Mouse (Mus musculus) adrenal gland, postnatal 10 days (tissue): ENCODE measurements around the gene Aldh3a2. TPM values are rescaled to one million over a fixed set of nuclear protein-coding genes. Genes with fewer than 3 reads are reported as not detected.
"Not testable (repeated sequence)": the region's sequence is repeated elsewhere in the genome, so short reads cannot be mapped to it uniquely, and the experiment has no call there.

Experiments
- DNase-seq: peaks from one replicate; pipeline ENCODE4 v3.0.0; 2021; ENCODE audit warnings: mixed read lengths
- long read RNA-seq, 2 experiments: library from polyadenylated mRNA; stranded (forward); transcript quantifications; one replicate each; pipeline ENCODE4 v2.0.0; 2021
- total RNA-seq, 2 experiments: library from RNA; stranded (reverse); gene quantifications; 2 replicates each; pipeline ENCODE4 v1.2.3; 2021

The Aldh3a2 gene
- 10 to 100 TPM; 67.7 to 74.7 TPM for total RNA-seq
- long read RNA-seq, experiment 1, transcript Aldh3a2-202 (10 exons, 3,091 nt) = major isoform, 8 of 28 reads
- long read RNA-seq, experiment 1, partial matches to known transcripts = 15 of 28 reads
- long read RNA-seq, experiment 1, other reads (novel, unspliced or antisense) = 5 of 28 reads
- long read RNA-seq, experiment 2, transcript Aldh3a2-202 (10 exons, 3,091 nt) = major isoform, 7 of 14 reads
- long read RNA-seq, experiment 2, partial matches to known transcripts = 1 of 14 reads
- long read RNA-seq, experiment 2, other reads (novel, unspliced or antisense) = 6 of 14 reads

- DNase-seq = peak; percentile 97
Measured at GRCm38 (mm10) chr11:61266551-61267533, at the start of gene Aldh3a2. TSS of gene Aldh3a2 (minus strand) at chr11:61267464.

- DNase-seq = peak; percentile 39
Measured at GRCm38 (mm10) chr11:61316864-61317263, 49.6 kb upstream of the Aldh3a2 start.

GRCm38 (mm10) chr11:61310321-61310720 lies 43.1 kb upstream of the Aldh3a2 start:
- DNase-seq = no peak

- DNase-seq = no peak
Measured at GRCm38 (mm10) chr11:61309831-61310230, 42.6 kb upstream of the Aldh3a2 start.

DNA sequence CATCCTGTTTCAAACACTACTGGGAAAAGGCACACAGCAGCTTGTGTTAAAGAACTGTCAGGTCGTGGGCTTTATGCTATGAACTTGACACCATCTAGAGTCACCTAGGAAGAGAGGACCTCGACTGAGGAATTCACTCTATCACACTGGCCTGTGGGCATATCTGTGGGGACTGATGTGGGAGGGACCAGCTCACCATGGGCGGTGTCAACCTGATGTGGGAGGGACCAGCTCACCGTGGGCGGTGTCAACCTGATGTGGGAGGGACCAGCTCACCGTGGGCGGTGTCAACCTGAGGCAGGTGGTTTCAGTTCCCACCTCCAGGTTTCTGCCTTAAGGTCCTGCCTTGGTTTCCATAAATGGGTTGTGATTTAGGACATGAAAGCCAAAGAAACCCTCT lies 40.5 kb upstream of the Aldh3a2 start:
- no peak for DNase-seq

DNA sequence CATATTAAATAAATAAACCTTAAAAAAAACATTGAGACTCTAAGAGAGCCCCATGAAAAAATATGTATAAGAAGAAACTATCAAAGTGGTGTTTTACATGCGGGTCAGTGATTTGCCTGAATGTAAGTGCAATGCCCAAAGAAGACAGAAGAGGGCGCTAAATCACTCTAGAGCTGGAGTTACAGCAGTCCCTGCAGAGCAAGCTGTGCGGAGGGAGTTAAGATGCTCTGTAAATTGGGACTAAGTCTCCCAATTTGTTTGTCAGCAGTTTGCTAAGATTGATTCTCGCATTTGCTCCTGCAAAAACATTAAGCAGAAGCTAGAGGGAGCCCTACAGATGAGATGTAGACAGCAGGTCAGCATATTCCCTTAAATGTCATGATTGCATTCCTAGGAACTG lies 38.1 kb upstream of the Aldh3a2 start:
- DNase-seq = peak; percentile 63

GRCm38 (mm10) chr11:61304535-61304934 lies 37.3 kb upstream of the Aldh3a2 start:
- DNase-seq = not testable (repeated sequence)

GRCm38 (mm10) chr11:61300716-61301392 lies 33.6 kb upstream of the Aldh3a2 start:
- peak; percentile 43 for DNase-seq

- DNase-seq = no peak
Measured at GRCm38 (mm10) chr11:61300205-61300604, 32.9 kb upstream of the Aldh3a2 start.

- DNase-seq = no peak
Measured at GRCm38 (mm10) chr11:61297901-61298300, 30.6 kb upstream of the Aldh3a2 start.

GRCm38 (mm10) chr11:61297326-61297725 lies 30.1 kb upstream of the Aldh3a2 start:
- no peak for DNase-seq

GRCm38 (mm10) chr11:61296556-61296955 lies 29.3 kb upstream of the Aldh3a2 start:
- no peak for DNase-seq

GRCm38 (mm10) chr11:61295556-61295955 lies 28.3 kb upstream of the Aldh3a2 start:
- DNase-seq = no peak

- DNase-seq = no peak
Measured at GRCm38 (mm10) chr11:61294431-61294830, 27.2 kb upstream of the Aldh3a2 start.

DNA sequence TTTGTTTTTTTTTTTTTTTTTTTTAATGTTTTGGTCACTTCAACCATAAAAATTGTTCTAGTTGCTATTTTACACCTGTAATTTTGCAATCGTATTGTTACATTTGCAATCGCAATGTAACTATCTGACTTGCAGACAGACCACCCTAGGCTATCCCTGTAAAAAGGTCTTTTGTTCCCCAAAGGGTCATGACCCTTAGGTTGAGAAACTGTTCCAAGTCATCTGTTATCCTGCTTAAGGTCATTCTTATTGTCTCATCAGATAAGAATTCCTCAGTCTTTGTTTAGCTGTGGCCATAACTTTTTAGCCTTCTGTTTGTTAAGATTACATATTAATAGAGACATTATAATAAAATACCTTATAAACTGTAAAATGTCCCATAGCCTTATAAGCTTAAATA lies 26.0 kb upstream of the Aldh3a2 start:
- DNase-seq = no peak

DNA sequence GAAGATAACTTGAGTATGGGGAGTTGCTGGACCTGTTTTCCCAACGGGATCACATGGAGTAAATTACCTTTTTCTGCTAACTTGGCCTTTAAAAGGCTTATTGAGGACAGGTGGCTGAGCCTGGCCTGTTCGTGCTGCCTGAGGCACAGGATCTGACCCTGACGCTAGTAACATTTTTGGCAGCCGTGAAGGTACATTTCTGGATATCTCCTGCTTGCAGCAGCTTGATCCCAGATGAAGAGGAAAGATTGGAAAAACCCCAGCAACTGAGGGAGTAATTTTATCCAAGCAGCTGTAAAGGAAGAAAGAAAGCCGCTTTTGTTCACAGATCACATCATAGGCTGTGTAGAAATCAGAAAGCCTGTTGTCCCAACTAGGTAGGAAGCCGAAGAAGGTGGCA lies 17.1 kb upstream of the Aldh3a2 start:
- no peak for DNase-seq

DNA sequence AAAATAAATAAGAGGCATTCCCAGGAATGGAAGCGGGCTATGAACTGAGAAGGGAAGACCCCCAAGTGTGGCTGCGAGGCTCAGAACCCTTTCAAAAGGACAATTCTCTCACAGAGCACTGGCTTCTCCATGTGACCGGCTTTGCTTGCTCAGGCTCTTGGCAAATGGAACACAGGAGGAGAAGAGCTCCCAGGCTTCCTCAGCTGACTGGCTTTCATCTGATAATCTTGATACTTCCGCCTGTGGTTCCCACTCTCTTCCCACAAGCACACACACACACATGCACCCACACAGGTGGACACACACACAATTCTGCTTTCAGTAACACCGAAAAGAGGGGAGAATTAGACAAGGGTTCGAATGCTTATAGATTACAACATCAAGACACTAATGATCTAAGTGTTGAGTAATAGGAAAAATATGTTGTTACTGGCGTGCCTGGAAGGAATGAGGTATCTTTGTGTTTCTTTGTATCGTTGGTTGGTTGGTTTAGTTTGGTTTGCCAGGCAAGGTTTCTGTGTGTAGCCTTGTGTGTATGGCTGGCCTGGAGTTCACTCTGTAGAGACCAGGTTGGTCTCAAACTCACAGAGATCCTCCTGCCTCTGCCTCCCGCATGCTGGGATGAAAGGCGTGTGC lies 16.3 kb upstream of the Aldh3a2 start:
- DNase-seq = no peak

DNA sequence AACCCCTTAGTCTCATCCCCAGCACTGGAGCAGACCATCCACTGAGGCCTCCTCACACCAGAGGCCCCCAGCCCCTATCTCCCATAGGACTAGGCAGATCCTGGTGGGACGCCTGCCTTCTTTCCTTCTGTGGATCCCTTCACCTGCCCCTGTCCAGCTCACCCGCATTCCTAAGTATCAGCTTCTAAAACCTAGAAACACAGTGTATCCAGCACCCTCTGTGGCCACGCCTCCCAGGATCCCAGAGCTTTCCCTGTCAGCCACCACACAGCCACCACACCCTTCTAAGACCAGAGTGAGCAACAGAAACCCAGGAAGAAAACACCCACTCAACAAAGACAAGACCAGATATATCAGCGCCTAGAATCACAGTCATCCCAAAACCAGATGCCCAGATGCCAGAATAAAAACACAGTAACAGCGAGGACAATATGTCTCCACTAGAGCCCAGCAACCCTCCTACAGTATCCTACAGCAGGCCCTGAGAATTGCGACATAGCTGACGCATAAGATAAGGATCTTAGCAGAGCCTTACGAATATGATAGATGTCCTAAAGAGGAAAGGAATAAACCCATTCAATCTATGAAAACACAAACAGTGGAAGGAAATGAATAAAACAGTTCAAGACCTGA lies 11.3 kb upstream of the Aldh3a2 start:
- peak; percentile 21 for DNase-seq

DNA sequence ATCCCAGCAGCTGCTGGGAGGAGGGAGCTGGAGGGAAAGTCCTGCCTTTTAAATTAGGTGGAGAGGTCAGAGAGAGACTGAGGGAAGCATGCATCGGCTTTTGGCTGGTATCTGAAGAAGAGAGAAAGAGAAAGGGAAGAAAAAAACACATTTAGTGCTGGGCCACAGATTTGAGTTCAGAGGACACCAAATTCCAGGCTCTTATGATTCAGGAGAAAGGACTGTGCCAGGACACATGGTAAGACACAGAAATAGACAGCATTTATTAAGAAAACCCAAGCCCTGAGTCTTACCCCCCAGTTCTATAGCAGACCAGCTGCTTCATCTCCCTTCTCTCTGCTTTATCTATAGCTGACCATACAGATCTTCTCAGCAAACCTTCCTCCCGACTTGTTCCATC lies 10.7 kb upstream of the Aldh3a2 start:
- no peak for DNase-seq

DNA sequence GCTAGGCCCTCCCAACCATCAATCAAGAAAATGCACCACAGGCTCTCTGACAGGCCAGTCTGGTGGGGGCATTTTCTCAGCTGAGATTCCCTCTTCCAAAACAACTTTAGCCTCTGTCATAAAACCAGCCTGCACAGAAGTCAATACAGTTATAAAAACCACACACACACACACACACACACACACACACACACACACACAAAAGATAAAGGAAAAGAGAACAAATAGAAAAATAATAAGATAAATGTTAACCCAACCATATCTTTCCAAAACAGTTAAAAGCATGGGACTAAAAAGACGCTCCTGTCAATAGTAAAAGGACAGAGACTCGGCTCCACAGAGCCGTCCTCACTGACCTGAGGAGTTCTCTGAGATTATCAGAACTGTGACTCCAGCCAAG lies 9.2 kb upstream of the Aldh3a2 start:
- no peak for DNase-seq

- DNase-seq = no peak
Measured at GRCm38 (mm10) chr11:61275106-61275505, 7.8 kb upstream of the Aldh3a2 start.

DNA sequence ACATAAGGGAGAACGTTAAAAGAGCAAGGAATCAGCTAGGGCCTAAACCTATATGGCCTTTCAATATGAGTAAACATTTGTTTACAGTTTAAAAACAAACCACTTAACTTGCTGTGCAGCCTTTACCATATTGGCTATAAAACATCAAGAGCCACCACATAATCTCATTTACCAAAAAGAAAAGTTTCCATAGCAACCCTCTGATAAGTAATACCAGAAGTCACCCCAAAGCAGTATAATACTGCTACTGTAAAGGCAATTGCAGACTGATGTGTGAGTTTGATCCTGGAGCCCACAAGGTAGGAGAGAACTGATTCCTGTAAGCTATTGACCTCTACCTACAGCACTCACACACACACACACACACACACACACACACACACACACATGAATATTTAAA lies 7.2 kb upstream of the Aldh3a2 start:
- DNase-seq = no peak
